Mouse (Mus musculus): Measurements from ENCODE around the gene Actr1a.

- no peak for TF ChIP-seq CTCF (IDR thresholded peaks at IDR 0.05; ENCODE audit: borderline replicate concordance, insufficient read depth, low read depth, low read length)
- no peak for TF ChIP-seq POLR2A (IDR thresholded peaks at IDR 0.05; ENCODE audit: borderline replicate concordance, insufficient read depth, low read length)
These were observed 68.0 kb downstream of the Actr1a start for GRCm38 (mm10) chr19:46327531-46328064.

Data from cerebellum, adult 2 months (tissue).